In the genomic region with DNA sequence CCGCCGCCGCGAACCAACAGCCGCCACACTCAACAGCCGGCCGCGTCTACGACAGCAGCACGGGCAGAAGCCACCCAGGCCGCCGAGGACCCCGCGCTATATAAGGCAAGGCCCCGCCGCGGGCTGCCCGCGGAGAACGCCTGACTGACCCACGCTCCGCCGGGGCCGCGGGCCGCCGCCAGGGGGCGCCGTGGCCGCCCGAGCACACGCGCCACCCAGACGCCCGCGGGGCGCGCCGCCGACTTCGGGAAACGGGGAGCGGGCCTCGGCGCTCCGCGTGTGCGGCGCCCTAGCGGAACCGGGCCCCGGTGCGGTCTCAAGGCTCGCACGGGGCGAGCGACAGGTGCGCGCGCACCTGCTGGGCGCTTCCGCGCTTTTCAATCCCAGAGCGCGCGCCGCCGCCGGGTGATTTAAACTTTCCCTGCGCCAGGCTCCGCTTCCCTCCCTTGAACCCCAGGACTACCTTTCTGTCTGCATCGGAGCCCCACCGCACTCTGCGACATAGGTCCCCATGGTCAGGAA, we compare ENCODE assay signal across 8 mouse cellular contexts. TPM values are rescaled to one million over a fixed set of nuclear protein-coding genes. Genes with fewer than 3 reads are reported as not detected.
DNase-seq lines count a peak whose midpoint lies in the region; ATAC-seq and TF ChIP-seq lines count a peak whose summit lies in the region.

A gene (minus strand): TSS at position 153 of the 522 bp plus-strand sequence.

- WGBS in forebrain, embryonic 12.5 days = under 1% methylated on average over 68 of the region's 74 CpGs
- 0% methylated on average over 46 of the region's 74 CpGs for WGBS in heart, postnatal 0 days
- under 1% methylated on average over 73 of the region's 74 CpGs for WGBS in liver, embryonic 15.5 days (ENCODE audit: insufficient replicate concordance)
- WGBS in neural tube, embryonic 11.5 days = under 1% methylated on average over 53 of the region's 74 CpGs
- under 1% methylated on average over 57 of the region's 74 CpGs for WGBS in stomach, embryonic 16.5 days

- ATAC-seq in forebrain, embryonic 12.5 days (ENCODE audit: low FRiP score) = peak; percentile 99
- ATAC-seq in heart, postnatal 0 days (ENCODE audit: insufficient read depth, low read depth) = peak; percentile 100
- peak; percentile 100 for ATAC-seq in liver, embryonic 15.5 days (ENCODE audit: insufficient read depth)
- ATAC-seq in neural tube, embryonic 11.5 days (ENCODE audit: insufficient read depth, low FRiP score, low TSS enrichment) = peak; percentile 99
- peak; percentile 99 for ATAC-seq in stomach, embryonic 16.5 days (ENCODE audit: insufficient read depth, low FRiP score)

- TF ChIP-seq EP300 in ES-Bruce4 (IDR thresholded peaks at IDR 0.05; ENCODE audit: insufficient read depth, low read depth, low read length) = no peak
- TF ChIP-seq EP300 in heart, postnatal 0 days (IDR thresholded peaks at IDR 0.05; ENCODE audit: low read depth) = no peak

- H3K27me3 ChIP-seq in ES-Bruce4 (ENCODE audit: control insufficient read depth, insufficient read depth, low read length, poor library complexity, severe bottlenecking) = no peaks in the 10 kb centered on the region
- no peaks in the 10 kb centered on the region for H3K27me3 ChIP-seq in forebrain, embryonic 12.5 days
- no peaks in the 10 kb centered on the region for H3K27me3 ChIP-seq in heart, postnatal 0 days (ENCODE audit: control insufficient read depth, insufficient read depth, low read length)
- H3K27me3 ChIP-seq in liver, embryonic 15.5 days = no peaks in the 10 kb centered on the region
- no peaks in the 10 kb centered on the region for H3K27me3 ChIP-seq in neural tube, embryonic 11.5 days (ENCODE audit: control insufficient read depth, insufficient read depth, low read length)
- no peaks in the 10 kb centered on the region for H3K27me3 ChIP-seq in stomach, embryonic 16.5 days (ENCODE audit: control insufficient read depth, insufficient read depth, low read length)

- H3K4me1 ChIP-seq in ES-Bruce4 (ENCODE audit: control insufficient read depth, insufficient read depth, low read length) = no peaks in the 10 kb centered on the region
- H3K4me1 ChIP-seq in forebrain, embryonic 12.5 days = peaks cover 13% of the 10 kb centered on the region
- H3K4me1 ChIP-seq in heart, postnatal 0 days (ENCODE audit: control insufficient read depth, insufficient read depth) = peaks cover 15% of the 10 kb centered on the region; the same call in 1 of the 2 replicates
- H3K4me1 ChIP-seq in liver, embryonic 15.5 days (replicated peaks) = peaks cover 21% of the 10 kb centered on the region
- H3K4me1 ChIP-seq in neural tube, embryonic 11.5 days (ENCODE audit: control insufficient read depth, insufficient read depth, low read length) = peaks cover 2% of the 10 kb centered on the region; the same call in 1 of the 2 replicates
- H3K4me1 ChIP-seq in stomach, embryonic 16.5 days (ENCODE audit: control insufficient read depth, insufficient read depth, low read length) = peaks cover 3% of the 10 kb centered on the region

- H3K4me3 ChIP-seq in ES-Bruce4 (ENCODE audit: low read depth, low read length) = peak within 1 kb of the TSS; percentile 97
- peak within 1 kb of the TSS; percentile 78 for H3K4me3 ChIP-seq in forebrain, embryonic 12.5 days (replicated peaks)
- peak within 1 kb of the TSS; percentile 84 for H3K4me3 ChIP-seq in heart, postnatal 0 days (ENCODE audit: low read depth, low read length)
- peak within 1 kb of the TSS; percentile 92 for H3K4me3 ChIP-seq in liver, embryonic 15.5 days (replicated peaks)
- peak within 1 kb of the TSS; percentile 87 for H3K4me3 ChIP-seq in neural tube, embryonic 11.5 days (ENCODE audit: low read depth, low read length)
- H3K4me3 ChIP-seq in stomach, embryonic 16.5 days (replicated peaks; ENCODE audit: low read length) = peak within 1 kb of the TSS; percentile 88

- DNase-seq in c-Kit-positive CD71-positive TER-119-positive erythroid progenitor cells, embryonic 14.5 days (ENCODE audit: low spot score) = peak; percentile 82
- DNase-seq in heart, postnatal 0 days (ENCODE audit: low spot score) = peak; percentile 85
- peak; percentile 92 to 95 for DNase-seq in kidney, postnatal 4 days
- peak; percentile 93 for DNase-seq in neural tube, embryonic 11.5 days (ENCODE audit: low spot score)

- no peaks in the 10 kb centered on the region for H3K9me3 ChIP-seq in ES-Bruce4 (replicated peaks; ENCODE audit: control insufficient read depth, insufficient read depth, low read length, poor library complexity, severe bottlenecking)
- no peaks in the 10 kb centered on the region for H3K9me3 ChIP-seq in forebrain, embryonic 12.5 days
- no peaks in the 10 kb centered on the region for H3K9me3 ChIP-seq in heart, postnatal 0 days (replicated peaks; ENCODE audit: control insufficient read depth, low read length)
- H3K9me3 ChIP-seq in liver, embryonic 15.5 days (replicated peaks) = no peaks in the 10 kb centered on the region
- no peaks in the 10 kb centered on the region for H3K9me3 ChIP-seq in neural tube, embryonic 11.5 days (ENCODE audit: control insufficient read depth, low read length)
- no peaks in the 10 kb centered on the region for H3K9me3 ChIP-seq in stomach, embryonic 16.5 days (replicated peaks; ENCODE audit: control insufficient read depth, low read length)

- H3K27ac ChIP-seq in ES-Bruce4 (ENCODE audit: insufficient read depth, low read length) = peak within 1 kb of the TSS; percentile 71
- peak within 1 kb of the TSS; percentile 94 for H3K27ac ChIP-seq in forebrain, embryonic 12.5 days
- peak within 1 kb of the TSS; percentile 93 for H3K27ac ChIP-seq in heart, postnatal 0 days (ENCODE audit: low read depth)
- H3K27ac ChIP-seq in liver, embryonic 15.5 days (replicated peaks) = peak within 1 kb of the TSS; percentile 94
- peak within 1 kb of the TSS; percentile 88 for H3K27ac ChIP-seq in neural tube, embryonic 11.5 days (ENCODE audit: low read depth, low read length)
- peak within 1 kb of the TSS; percentile 90 for H3K27ac ChIP-seq in stomach, embryonic 16.5 days (ENCODE audit: low read length)

- peaks cover 2% of the 10 kb centered on the region; the same call in 1 of the 2 replicates for H3K36me3 ChIP-seq in ES-Bruce4 (ENCODE audit: control insufficient read depth, insufficient read depth, low read length, poor library complexity, severe bottlenecking)
- peaks cover 8% of the 10 kb centered on the region for H3K36me3 ChIP-seq in forebrain, embryonic 12.5 days (replicated peaks)
- H3K36me3 ChIP-seq in heart, postnatal 0 days (replicated peaks; ENCODE audit: control insufficient read depth, insufficient read depth, low read length) = peaks cover 7% of the 10 kb centered on the region; the same call in 1 of the 2 replicates
- peaks cover 5% of the 10 kb centered on the region; the same call in 1 of the 2 replicates for H3K36me3 ChIP-seq in liver, embryonic 15.5 days (replicated peaks)
- H3K36me3 ChIP-seq in neural tube, embryonic 11.5 days (ENCODE audit: control insufficient read depth, insufficient read depth, low read length) = peaks cover 3% of the 10 kb centered on the region
- peaks cover 4% of the 10 kb centered on the region; the same call in 1 of the 2 replicates for H3K36me3 ChIP-seq in stomach, embryonic 16.5 days (ENCODE audit: control insufficient read depth, insufficient read depth, low read length)

- TF ChIP-seq POLR2A in ES-Bruce4 (IDR thresholded peaks at IDR 0.05; ENCODE audit: insufficient read depth, low read length) = no peak

- H3K9ac ChIP-seq in ES-Bruce4 (ENCODE audit: low read depth, poor library complexity, severe bottlenecking) = peak within 1 kb of the TSS; percentile 87
- H3K9ac ChIP-seq in forebrain, embryonic 12.5 days = peak within 1 kb of the TSS; percentile 86
- peak within 1 kb of the TSS; percentile 85 for H3K9ac ChIP-seq in heart, postnatal 0 days (replicated peaks; ENCODE audit: low read depth, low read length)
- peak within 1 kb of the TSS; percentile 90 for H3K9ac ChIP-seq in liver, embryonic 15.5 days
- H3K9ac ChIP-seq in neural tube, embryonic 11.5 days (ENCODE audit: low read length) = peak within 1 kb of the TSS; percentile 91
- H3K9ac ChIP-seq in stomach, embryonic 16.5 days (ENCODE audit: low read length) = peak within 1 kb of the TSS; percentile 95

- peak; percentile 40 for TF ChIP-seq CTCF in ES-Bruce4 (IDR thresholded peaks at IDR 0.05; ENCODE audit: low read depth, low read length)
- no peak; the same call in 1 of the 2 replicates for TF ChIP-seq CTCF in heart, postnatal 0 days (IDR thresholded peaks at IDR 0.05; ENCODE audit: low read depth)

- peak within 1 kb of the TSS; percentile 66 for H3K4me2 ChIP-seq in forebrain, embryonic 12.5 days
- H3K4me2 ChIP-seq in heart, postnatal 0 days (ENCODE audit: low read depth, low read length) = peak within 1 kb of the TSS; percentile 77
- H3K4me2 ChIP-seq in liver, embryonic 15.5 days = peak within 1 kb of the TSS; percentile 93
- H3K4me2 ChIP-seq in neural tube, embryonic 11.5 days (ENCODE audit: low read depth) = peak within 1 kb of the TSS; percentile 67
- peak within 1 kb of the TSS; percentile 76 for H3K4me2 ChIP-seq in stomach, embryonic 16.5 days (ENCODE audit: low read depth, low read length)

RNA-seq across cellular contexts. Expression of the gene that starts here (rescaled TPM):
- polyA plus RNA-seq in ES-Bruce4 (2011; ENCODE audit: insufficient read depth, insufficient read length, low read depth, missing spikeins) = 107 and 115 TPM in 2 replicates
- polyA plus RNA-seq in forebrain, embryonic 12.5 days (2016; fragmentation: Nextera tagmentation; extraction: Ambion mirVana) = 46.3 and 48.8 TPM in 2 replicates
- 4.3 and 9.9 TPM in 2 replicates for total RNA-seq in heart, postnatal 0 days (2014; rRNA removed; ENCODE audit: low replicate concordance)
- polyA plus RNA-seq in heart, postnatal 0 days (2015; fragmentation: Nextera tagmentation; extraction: Ambion mirVana) = 9.9 and 10.7 TPM in 2 replicates
- polyA plus RNA-seq in liver, embryonic 15.5 days (2015; fragmentation: Nextera tagmentation; extraction: Ambion mirVana) = 12.7 and 13.4 TPM in 2 replicates
- 23.2 and 23.3 TPM in 2 replicates for polyA plus RNA-seq in neural tube, embryonic 11.5 days (2014; fragmentation: Nextera tagmentation; extraction: Ambion mirVana)
- polyA plus RNA-seq in stomach, embryonic 16.5 days (2015; fragmentation: Nextera tagmentation; extraction: Ambion mirVana) = 7.3 and 11.4 TPM in 2 replicates

Comparison
In these comparisons a context has a peak if more than half of its experiments do, and no peak if none do; other contexts are left out.
1. Peak in every context shown above with its lines: DNase-seq, ATAC-seq, H3K4me3 ChIP-seq and H3K27ac ChIP-seq.